Mouse (Mus musculus) megakaryocyte, embryonic 14.5 days (primary cell): Measurements from ENCODE around the gene Cyp3a57. TPM values are rescaled to one million over a fixed set of nuclear protein-coding genes. Genes with fewer than 3 reads are reported as not detected.
"Not testable (repeated sequence)": the region's sequence is repeated elsewhere in the genome, so short reads cannot be mapped to it uniquely, and the experiment has no call there.

ENCODE experiments used
- H3K27me3 ChIP-seq: replicated peaks from 2 replicates; pipeline ENCODE3; 2012; ENCODE audit warnings: inconsistent platforms
- H3K36me3 ChIP-seq: replicated peaks from 2 replicates; pipeline ENCODE3; 2012; ENCODE audit warnings: low read length, inconsistent platforms, mixed read lengths
- H3K4me1 ChIP-seq: 2 replicates; pipeline ENCODE4 v1.6.1; 2012; ENCODE audit warnings: inconsistent platforms
- H3K4me3 ChIP-seq: replicated peaks from 2 replicates; pipeline ENCODE3; 2012; ENCODE audit warnings: moderate library complexity, mild to moderate bottlenecking, inconsistent platforms
- H3K9me3 ChIP-seq: 2 replicates; pipeline ENCODE4 v1.6.1; 2012; ENCODE audit warnings: inconsistent platforms
- FLI1 ChIP-seq: IDR thresholded peaks from 2 replicates; pipeline ENCODE4 v1.6.1; 2012; ENCODE audit warnings: low read length, inconsistent platforms, mixed read lengths
- GATA1 ChIP-seq: IDR thresholded peaks from 3 replicates; pipeline ENCODE4 v1.6.1; 2012; ENCODE audit warnings: mixed read lengths, low read length, inconsistent platforms, borderline replicate concordance
- polyA plus RNA-seq: library from polyadenylated mRNA; stranded (reverse); fragments of >175 nt; gene quantifications from 2 replicates; pipeline ENCODE4 v1.2.3, GENCODE M21; 2012; ENCODE audit warnings: low replicate concordance; ENCODE audit not compliant: insufficient read depth

Gene Cyp3a57
- not detected in 2 replicates for polyA plus RNA-seq

DNA sequence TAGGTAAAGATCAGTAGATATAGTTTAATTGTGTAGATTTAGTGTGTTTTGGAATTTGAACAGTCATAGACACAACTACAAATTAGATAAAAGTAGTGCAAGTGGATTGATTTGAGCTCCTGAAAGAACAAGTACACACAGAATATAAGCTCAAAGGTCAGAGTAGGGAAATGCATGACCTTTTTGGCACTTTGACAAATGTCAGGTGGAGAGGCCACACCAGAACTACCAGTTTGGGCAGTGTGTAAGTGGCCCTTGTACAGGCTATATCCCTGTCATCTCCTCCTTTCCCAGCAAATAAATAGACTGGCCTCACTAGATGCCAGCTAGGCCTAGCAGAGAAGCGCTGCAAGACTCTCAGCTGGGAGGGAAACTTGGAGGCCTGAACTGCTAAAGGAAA is at the start of gene Cyp3a57:
Gene Cyp3a57, plus strand, starts transcription at position 339 of the 400 bp plus-strand sequence.
- H3K4me1 ChIP-seq, result no peaks in the 10 kb centered on the region
- H3K4me3 ChIP-seq, result no peak within 1 kb of the TSS
- H3K9me3 ChIP-seq, result no peaks in the 10 kb centered on the region
- TF ChIP-seq GATA1, result no peak
- TF ChIP-seq FLI1, result no peak
- H3K27me3 ChIP-seq, result no peaks in the 10 kb centered on the region
- no peaks in the 10 kb centered on the region for H3K36me3 ChIP-seq

DNA sequence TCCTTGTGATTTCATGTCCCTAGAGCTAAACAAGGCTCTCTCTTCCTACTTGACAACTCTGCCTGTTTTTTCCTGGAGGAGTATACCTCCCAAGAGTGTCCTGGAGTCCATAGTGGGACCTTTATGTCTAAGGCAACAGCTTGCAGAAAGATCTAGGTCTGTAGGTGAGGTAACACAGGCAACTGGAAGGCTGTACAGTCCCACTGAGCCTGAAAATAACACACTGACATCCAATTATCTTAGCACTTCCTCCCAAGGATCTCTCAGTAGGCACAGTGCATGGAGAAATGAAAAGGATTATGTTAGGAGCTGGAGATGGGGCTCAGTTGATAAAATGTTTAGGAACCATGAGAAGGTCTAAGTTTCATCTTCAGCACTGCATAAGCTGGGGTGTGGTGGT is 44.6 kb upstream of the Cyp3a57 start:
- TF ChIP-seq FLI1, result no peak
- TF ChIP-seq GATA1, result no peak
- H3K27me3 ChIP-seq, result no peaks in the 10 kb centered on the region
- no peaks in the 10 kb centered on the region for H3K36me3 ChIP-seq
- H3K4me3 ChIP-seq, result no peak overlapping the region
- no peaks in the 10 kb centered on the region for H3K9me3 ChIP-seq
- H3K4me1 ChIP-seq, result no peaks in the 10 kb centered on the region

DNA sequence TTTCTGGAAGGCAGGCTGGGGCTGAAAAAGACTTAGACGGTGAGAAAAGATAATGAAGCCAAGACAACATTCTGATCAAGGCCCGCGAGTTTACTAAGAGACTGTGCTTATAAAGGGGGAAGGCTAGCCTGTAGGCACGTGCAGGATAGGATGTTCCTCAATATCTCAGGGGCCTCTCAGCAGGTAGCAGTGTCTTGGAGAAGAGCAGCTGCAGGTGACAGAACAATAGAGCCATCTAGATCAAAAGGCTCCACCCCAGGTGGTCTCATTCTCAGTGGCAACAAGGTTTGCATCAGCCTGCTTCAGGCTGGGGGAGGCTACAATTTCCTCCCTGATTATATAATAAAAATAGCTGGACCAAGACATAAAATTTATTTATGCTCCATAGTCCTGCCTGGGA is 43.3 kb upstream of the Cyp3a57 start:
- H3K4me3 ChIP-seq, H3K9me3 ChIP-seq, H3K36me3 ChIP-seq, H3K4me1 ChIP-seq, H3K27me3 ChIP-seq: not testable (repeated sequence)

DNA sequence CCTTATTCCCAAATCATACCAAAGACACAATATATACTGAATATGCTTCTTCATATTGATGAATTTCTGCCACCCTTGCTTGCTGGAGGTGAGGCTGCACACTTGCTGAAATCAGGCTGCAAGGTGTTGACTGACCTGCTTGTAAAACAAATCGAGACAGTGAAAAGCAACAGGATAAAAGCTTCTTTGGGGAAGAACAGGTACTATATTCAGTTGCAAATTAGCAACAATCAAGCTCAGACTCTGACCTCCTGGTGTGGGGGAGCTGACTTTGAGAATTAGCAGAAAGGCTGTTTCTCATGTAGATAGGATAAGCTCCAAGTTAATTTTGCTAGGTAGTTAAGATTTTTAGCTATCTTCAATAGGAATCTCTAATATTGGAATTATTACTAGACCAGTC is 42.7 kb upstream of the Cyp3a57 start:
- no peak overlapping the region for H3K4me3 ChIP-seq
- H3K4me1 ChIP-seq, result no peaks in the 10 kb centered on the region
- TF ChIP-seq FLI1, result no peak

DNA sequence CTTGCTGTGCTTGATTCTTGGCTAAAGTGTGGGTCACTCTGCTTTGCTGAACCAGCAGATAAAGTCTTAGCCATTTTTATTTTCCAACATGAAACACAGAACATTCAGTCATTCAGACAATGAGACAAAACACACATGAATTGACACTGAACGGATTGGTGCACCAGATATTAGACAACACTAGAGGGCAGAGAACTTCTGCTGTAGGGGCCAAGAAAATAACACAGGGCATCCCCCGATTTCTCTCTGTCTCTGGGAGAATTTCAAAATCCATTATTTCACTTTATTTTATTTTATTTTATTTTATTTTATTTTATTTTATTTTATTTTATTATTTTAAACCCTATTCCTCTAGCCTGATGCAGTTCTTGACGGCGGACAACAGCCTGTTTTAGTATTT is 38.1 kb upstream of the Cyp3a57 start:
- not testable (repeated sequence) for H3K27me3 ChIP-seq, H3K4me1 ChIP-seq, H3K4me3 ChIP-seq, H3K36me3 ChIP-seq, H3K9me3 ChIP-seq

More for the DNA sequence above, 42.7 kb upstream of the Cyp3a57 start:
- Histone ChIP-seq H3K27me3 (no peaks in the 10 kb centered on the region), H3K9me3 (no peaks in the 10 kb centered on the region), H3K36me3 (no peaks in the 10 kb centered on the region)

DNA sequence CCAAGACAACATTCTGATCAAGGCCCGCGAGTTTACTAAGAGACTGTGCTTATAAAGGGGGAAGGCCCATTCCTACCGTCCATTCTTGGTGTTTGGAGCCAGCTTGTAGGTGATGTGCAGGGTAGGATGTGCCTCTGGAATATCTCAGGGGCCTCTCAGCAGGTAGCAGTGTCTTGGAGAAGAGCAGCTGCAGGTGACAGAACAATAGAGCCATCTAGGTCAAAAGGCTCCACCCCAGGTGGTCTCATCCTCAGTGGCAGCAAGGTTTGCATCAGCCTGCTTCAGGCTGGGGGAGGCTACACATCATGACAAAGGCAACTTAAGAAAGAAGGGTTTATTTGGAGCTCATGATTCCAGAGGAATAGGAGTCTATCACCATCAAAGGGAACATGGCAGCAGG is 37.3 kb upstream of the Cyp3a57 start:
- H3K9me3 ChIP-seq, H3K27me3 ChIP-seq, H3K4me1 ChIP-seq, H3K4me3 ChIP-seq, H3K36me3 ChIP-seq: not testable (repeated sequence)

DNA sequence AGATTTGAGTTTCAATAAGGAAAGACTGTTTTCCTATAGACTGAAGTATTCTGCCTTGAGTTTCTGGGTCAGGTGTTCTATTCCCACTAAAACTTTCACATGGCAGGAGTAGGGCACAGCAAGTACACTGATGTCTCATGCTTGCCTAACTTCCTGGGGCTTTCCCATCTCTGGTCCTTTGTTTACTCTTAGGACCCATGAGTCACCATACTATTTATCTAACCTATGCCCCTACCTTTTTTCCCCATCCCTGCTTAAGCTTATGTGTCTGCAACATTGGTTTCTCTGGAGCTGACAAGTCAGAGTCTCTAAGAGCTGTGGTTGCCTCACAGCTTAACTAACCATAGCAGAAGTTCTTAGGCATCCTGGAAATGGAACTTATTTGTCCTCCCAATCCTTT is 31.2 kb upstream of the Cyp3a57 start:
- TF ChIP-seq GATA1, result no peak
- TF ChIP-seq FLI1, result no peak
- Histone ChIP-seq H3K27me3 (no peaks in the 10 kb centered on the region), H3K36me3 (no peaks in the 10 kb centered on the region), H3K9me3 (peaks cover 12% of the 10 kb centered on the region), H3K4me3 (no peak overlapping the region), H3K4me1 (no peaks in the 10 kb centered on the region)

DNA sequence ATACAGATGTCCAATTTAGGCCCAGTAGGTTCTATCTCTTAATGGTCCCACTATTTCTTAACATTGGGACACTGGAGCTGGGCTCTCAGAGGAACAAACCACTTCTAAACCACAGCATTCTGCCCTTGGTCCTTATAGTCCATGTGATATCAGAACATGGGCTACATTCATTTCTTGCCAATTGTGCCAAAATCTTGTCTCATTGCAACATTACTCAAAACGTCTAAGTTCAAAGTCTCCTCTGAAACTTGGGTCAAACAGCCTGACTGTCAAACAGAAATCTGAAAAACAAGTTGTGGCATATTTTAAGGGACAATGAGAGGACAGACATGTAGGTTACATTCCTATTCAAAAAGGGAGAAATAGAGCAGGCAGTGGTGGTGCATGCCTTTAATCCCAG is 27.9 kb upstream of the Cyp3a57 start:
- no peaks in the 10 kb centered on the region for H3K4me1 ChIP-seq
- TF ChIP-seq GATA1 (no peak), FLI1 (no peak)

DNA sequence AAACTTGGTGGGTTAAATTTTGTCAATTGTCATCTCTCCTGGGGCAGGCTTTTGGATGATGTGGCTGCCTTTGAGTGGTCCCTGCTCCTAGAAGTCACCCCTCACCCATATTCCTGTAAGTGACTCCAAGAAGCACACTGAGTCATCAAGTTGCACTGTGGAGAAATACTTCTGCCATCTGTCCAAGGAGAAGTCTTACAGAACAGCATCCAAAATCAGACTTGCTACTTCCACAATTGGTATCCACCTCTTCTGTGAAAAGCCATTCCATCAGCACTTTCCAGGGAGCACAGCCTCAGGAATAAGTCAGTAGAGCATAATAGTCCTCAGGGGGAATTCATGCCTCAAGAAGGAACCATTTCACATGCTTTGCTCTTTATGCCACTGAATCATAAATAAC is 6.3 kb upstream of the Cyp3a57 start:
- not testable (repeated sequence) for H3K27me3 ChIP-seq, H3K4me1 ChIP-seq, H3K4me3 ChIP-seq

More for the DNA sequence above, 27.9 kb upstream of the Cyp3a57 start:
- Histone ChIP-seq H3K9me3 (peaks cover 13% of the 10 kb centered on the region), H3K4me3 (no peak overlapping the region), H3K27me3 (no peaks in the 10 kb centered on the region), H3K36me3 (no peaks in the 10 kb centered on the region)

DNA sequence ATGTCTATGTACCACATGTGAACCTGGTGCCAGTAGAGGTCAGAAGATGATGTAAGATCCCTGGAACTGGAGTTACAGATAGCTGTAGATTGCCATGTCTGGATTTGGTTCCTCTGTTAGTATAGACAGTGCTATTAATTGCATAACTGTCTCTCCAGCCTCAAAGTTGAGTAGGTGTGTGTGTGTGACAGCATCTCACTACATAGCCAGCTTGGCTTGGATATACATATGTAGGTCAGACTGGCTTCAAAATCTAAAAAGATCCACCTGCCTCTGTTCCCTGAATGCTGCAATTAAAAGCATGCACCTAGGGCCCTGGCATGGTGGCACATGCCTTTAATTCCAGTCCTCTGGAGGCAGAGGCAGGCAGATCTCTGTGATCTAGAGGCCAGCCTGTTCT is 4.6 kb downstream of the Cyp3a57 start:
- TF ChIP-seq FLI1 (no peak), GATA1 (no peak)
- Histone ChIP-seq H3K27me3 (no peaks in the 10 kb centered on the region), H3K9me3 (no peaks in the 10 kb centered on the region), H3K4me1 (no peaks in the 10 kb centered on the region), H3K4me3 (no peak overlapping the region), H3K36me3 (no peaks in the 10 kb centered on the region)

More for the DNA sequence above, 6.3 kb upstream of the Cyp3a57 start:
- not testable (repeated sequence) for H3K9me3 ChIP-seq, H3K36me3 ChIP-seq

DNA sequence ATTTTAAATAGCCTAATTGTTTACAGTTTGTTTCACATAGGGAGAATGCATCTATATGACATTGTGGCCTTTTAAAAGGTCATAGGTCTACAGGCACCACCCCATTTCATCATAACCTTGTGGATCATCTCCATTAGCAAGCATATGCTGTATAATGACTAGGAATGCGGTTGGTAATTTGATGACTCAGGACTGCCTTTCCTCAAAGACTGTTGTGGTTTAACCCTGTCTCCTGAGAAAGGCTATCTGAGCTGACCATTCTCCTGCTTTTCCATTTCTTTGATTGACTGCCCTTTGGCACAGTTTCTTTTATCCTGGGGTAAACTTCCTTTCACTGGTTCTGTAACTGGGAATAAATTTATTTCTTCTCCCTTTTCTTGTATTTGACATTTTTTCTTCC is 8.0 kb downstream of the Cyp3a57 start:
- H3K9me3 ChIP-seq, result no peaks in the 10 kb centered on the region
- TF ChIP-seq FLI1, result no peak

DNA sequence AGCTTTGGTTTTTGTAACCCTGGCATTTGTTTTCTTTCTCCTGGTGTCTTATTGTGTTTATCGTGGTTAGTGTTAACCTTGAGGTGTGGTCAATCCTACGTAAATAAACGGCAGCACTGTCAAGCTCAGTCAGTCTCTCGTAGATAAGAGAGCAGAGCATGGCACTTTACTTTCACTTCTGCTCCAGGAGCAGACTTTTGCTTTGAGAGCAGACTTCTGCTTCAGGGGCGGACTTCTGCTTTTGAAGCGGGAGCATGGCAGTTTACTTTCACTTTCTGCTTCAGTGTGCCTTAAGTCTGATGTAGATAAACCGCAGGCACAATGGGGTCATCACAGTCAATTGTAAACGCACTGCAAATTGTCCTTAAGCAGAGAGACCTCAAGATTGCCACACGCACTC is 70.3 kb downstream of the Cyp3a57 start:
- H3K36me3 ChIP-seq, H3K4me3 ChIP-seq, H3K27me3 ChIP-seq, H3K4me1 ChIP-seq: not testable (repeated sequence)
- H3K9me3 ChIP-seq, result peaks cover 34% of the 10 kb centered on the region

More for the DNA sequence above, 8.0 kb downstream of the Cyp3a57 start:
- Histone ChIP-seq H3K36me3 (no peaks in the 10 kb centered on the region), H3K4me3 (no peak overlapping the region), H3K4me1 (no peaks in the 10 kb centered on the region), H3K27me3 (no peaks in the 10 kb centered on the region)
